Mouse (Mus musculus) ovary, postnatal 10 days (tissue): Measurements from ENCODE around the gene Nuak1.

Source experiments
- DNase-seq: peaks from one replicate; pipeline ENCODE4 v3.0.0; 2022; ENCODE audit warnings: low spot score

Nuak1 gene

GRCm38 (mm10) chr10:84408965-84409660 lies 31.3 kb downstream of the Nuak1 start:
- DNase-seq = no peak

GRCm38 (mm10) chr10:84405135-84405776 lies 35.1 kb downstream of the Nuak1 start:
- DNase-seq = no peak

GRCm38 (mm10) chr10:84401907-84402371 lies 38.5 kb downstream of the Nuak1 start:
- DNase-seq = no peak

- no peak for DNase-seq
Measured at GRCm38 (mm10) chr10:84401189-84401588, 39.2 kb downstream of the Nuak1 start.

- no peak for DNase-seq
Measured at GRCm38 (mm10) chr10:84400037-84400681, 40.2 kb downstream of the Nuak1 start.

- DNase-seq = no peak
Measured at GRCm38 (mm10) chr10:84397276-84397675, 43.1 kb downstream of the Nuak1 start.

GRCm38 (mm10) chr10:84395885-84396659 lies 44.3 kb downstream of the Nuak1 start:
- DNase-seq = no peak

GRCm38 (mm10) chr10:84395259-84395658 lies 45.1 kb downstream of the Nuak1 start:
- DNase-seq = no peak

GRCm38 (mm10) chr10:84393881-84394280 lies 46.5 kb downstream of the Nuak1 start:
- no peak for DNase-seq

GRCm38 (mm10) chr10:84393405-84393804 lies 47.0 kb downstream of the Nuak1 start:
- no peak for DNase-seq

- DNase-seq = no peak
Measured at GRCm38 (mm10) chr10:84392723-84393081, 47.7 kb downstream of the Nuak1 start.

- DNase-seq = no peak
Measured at GRCm38 (mm10) chr10:84392027-84392722, 48.2 kb downstream of the Nuak1 start.

- DNase-seq = no peak
Measured at GRCm38 (mm10) chr10:84389707-84390106, 50.7 kb downstream of the Nuak1 start.

- DNase-seq = no peak
Measured at GRCm38 (mm10) chr10:84388357-84389141, 51.8 kb downstream of the Nuak1 start.

GRCm38 (mm10) chr10:84387338-84387737 lies 53.1 kb downstream of the Nuak1 start:
- no peak for DNase-seq

- DNase-seq = no peak
Measured at GRCm38 (mm10) chr10:84386625-84387242, 53.7 kb downstream of the Nuak1 start.

GRCm38 (mm10) chr10:84386214-84386613 lies 54.2 kb downstream of the Nuak1 start:
- no peak for DNase-seq

- no peak for DNase-seq
Measured at GRCm38 (mm10) chr10:84384761-84385160, 55.6 kb downstream of the Nuak1 start.

- no peak for DNase-seq
Measured at GRCm38 (mm10) chr10:84382900-84383883, 57.2 kb downstream of the Nuak1 start.
